Mouse (Mus musculus) limb, embryonic 14.5 days (tissue): ENCODE results near the gene Gcg. TPM values are rescaled to one million over a fixed set of nuclear protein-coding genes. Genes with fewer than 3 reads are reported as not detected.

Source experiments
- ATAC-seq: fragments of 200-750 bp; cut with Nextera tagmentation; 2 replicates; pipeline ENCODE4 v1.8.0; 2017; ENCODE audit warnings: low read depth, moderate number of reproducible peaks, moderate TSS enrichment; ENCODE audit not compliant: low FRiP score
- DNase-seq: peaks from one replicate; pipeline ENCODE4 v3.0.0-alpha.2; 2015; ENCODE audit warnings: low spot score
- H3K27ac ChIP-seq: fragments of 300-500 bp; sonication (generic); replicated peaks from 2 replicates; pipeline ENCODE4 v1.5.1; 2014; ENCODE audit warnings: low read depth, mild to moderate bottlenecking, low read length, moderate library complexity, mixed read lengths
- H3K27me3 ChIP-seq: fragments of 300-500 bp; sonication (generic); 2 replicates; pipeline ENCODE4 v1.6.1; 2014; ENCODE audit warnings: low read length, mixed read lengths; ENCODE audit not compliant: control insufficient read depth, insufficient read depth
- H3K36me3 ChIP-seq: fragments of 300-500 bp; sonication (generic); 2 replicates; pipeline ENCODE4 v1.6.1; 2014; ENCODE audit warnings: mild to moderate bottlenecking, low read length, moderate library complexity, mixed read lengths; ENCODE audit not compliant: control insufficient read depth, insufficient read depth
- H3K4me1 ChIP-seq: fragments of 300-500 bp; sonication (generic); 2 replicates; pipeline ENCODE4 v1.6.1; 2014; ENCODE audit warnings: antibody characterized with exemption, low read length, mixed read lengths; ENCODE audit not compliant: control insufficient read depth, insufficient read depth
- H3K4me2 ChIP-seq: fragments of 300-500 bp; sonication (generic); replicated peaks from 2 replicates; pipeline ENCODE4 v1.6.1; 2014; ENCODE audit warnings: low read depth, mild to moderate bottlenecking, low read length, moderate library complexity; ENCODE audit not compliant: severe bottlenecking
- H3K4me3 ChIP-seq: fragments of 300-500 bp; sonication (generic); replicated peaks from 2 replicates; pipeline ENCODE4 v1.5.1; 2014; ENCODE audit warnings: low read length
- H3K9ac ChIP-seq: fragments of 300-500 bp; sonication (generic); 2 replicates; pipeline ENCODE4 v1.6.1; 2014; ENCODE audit warnings: mild to moderate bottlenecking, low read depth, low read length, moderate library complexity; ENCODE audit not compliant: severe bottlenecking
- H3K9me3 ChIP-seq: fragments of 300-500 bp; sonication (generic); 2 replicates; pipeline ENCODE4 v1.6.1; 2016; ENCODE audit warnings: low read length; ENCODE audit not compliant: control insufficient read depth
- POLR2A ChIP-seq: fragments of 200-500 bp; IDR thresholded peaks from 2 replicates; pipeline ENCODE4 v1.8.0; 2012; ENCODE audit warnings: inconsistent platforms, mild to moderate bottlenecking, moderate library complexity, borderline replicate concordance; ENCODE audit not compliant: insufficient read depth, insufficient read length; ENCODE audit errors: extremely low read depth
- WGBS: fragments of 180-500 bp; shearing (Covaris S2); extraction: QIAGEN DNeasy Blood & Tissue Kit; methylation state at CpG from one replicate; pipeline ENCODE4 v1.1.7; 2014; 5-methylcytosine and 5-hydroxymethylcytosine counted together
- polyA plus RNA-seq, 2 experiments: library from polyadenylated mRNA; depleted of rRNA in 1 of 2; stranded (reverse) in 1 of 2; unstranded in 1 of 2; fragments of >200 nt; fragmentation: Nextera tagmentation in 1 of 2; extraction: Ambion mirVana in 1 of 2; gene quantifications; 2 replicates each; pipeline versions ENCODE4 v1.2.1 to v1.2.3; 2012 to 2014

The Gcg gene
- polyA plus RNA-seq, 2 experiments = 0.15 TPM; not detected in 1

- H3K27ac ChIP-seq = no peak overlapping the region
- no peaks in the 10 kb centered on the region for H3K9me3 ChIP-seq
- no peaks in the 10 kb centered on the region for H3K27me3 ChIP-seq
- H3K9ac ChIP-seq = no peak overlapping the region
- H3K4me3 ChIP-seq = no peak overlapping the region
- no peaks in the 10 kb centered on the region for H3K4me1 ChIP-seq
- WGBS = 93% methylated on average over 3 of the region's 3 CpGs
- H3K36me3 ChIP-seq = no peaks in the 10 kb centered on the region
- no peak for TF ChIP-seq POLR2A
- H3K4me2 ChIP-seq = no peak overlapping the region
- DNase-seq (no peak), ATAC-seq (no peak)
Observed at GRCm38 (mm10) chr2:62425941-62426340, 57.5 kb downstream of the Gcg start.

Other genes starting within 250 kb of the Gcg start
- 1.9 and 3.8 TPM in 2 replicates for gene Dpp4, start 71.4 kb downstream of the Gcg start, polyA plus RNA-seq (2012; rRNA removed)
- 4.3 and 7.0 TPM in 2 replicates for gene Dpp4, start 71.4 kb downstream of the Gcg start, polyA plus RNA-seq (2014; fragmentation: Nextera tagmentation; extraction: Ambion mirVana)
- 26.8 and 31.9 TPM in 2 replicates for gene Fap, start 90.4 kb upstream of the Gcg start, polyA plus RNA-seq (2012; rRNA removed)
- 28.0 and 29.9 TPM in 2 replicates for gene Fap, start 90.4 kb upstream of the Gcg start, polyA plus RNA-seq (2014; fragmentation: Nextera tagmentation; extraction: Ambion mirVana)
- gene Ifih1, start 162.6 kb upstream of the Gcg start, polyA plus RNA-seq (2012; rRNA removed) = 0.67 and 0.75 TPM in 2 replicates
- gene Ifih1, start 162.6 kb upstream of the Gcg start, polyA plus RNA-seq (2014; fragmentation: Nextera tagmentation; extraction: Ambion mirVana) = 1.8 and 2.7 TPM in 2 replicates
- gene Gca, start 180.6 kb upstream of the Gcg start, polyA plus RNA-seq (2012; rRNA removed) = 2.6 and 2.8 TPM in 2 replicates
- gene Gca, start 180.6 kb upstream of the Gcg start, polyA plus RNA-seq (2014; fragmentation: Nextera tagmentation; extraction: Ambion mirVana) = 2.7 and 3.2 TPM in 2 replicates